Mouse (Mus musculus) hindbrain, embryonic 13.5 days (tissue): ENCODE measurements around the gene Cbln1. TPM values are rescaled to one million over a fixed set of nuclear protein-coding genes. Genes with fewer than 3 reads are reported as not detected.

Source experiments
- ATAC-seq: fragments of 200-750 bp; cut with Nextera tagmentation; 2 replicates; pipeline ENCODE4 v1.8.0; 2017; ENCODE audit warnings: moderate TSS enrichment; ENCODE audit not compliant: low FRiP score
- H3K27ac ChIP-seq: fragments of 300-500 bp; sonication (generic); 2 replicates; pipeline ENCODE4 v1.5.1; 2015; ENCODE audit warnings: inconsistent platforms, mild to moderate bottlenecking, moderate library complexity
- H3K27me3 ChIP-seq: fragments of 300-500 bp; sonication (generic); 2 replicates; pipeline ENCODE4 v1.6.1; 2015; ENCODE audit warnings: mild to moderate bottlenecking, inconsistent platforms
- H3K36me3 ChIP-seq: fragments of 300-500 bp; sonication (generic); 2 replicates; pipeline ENCODE4 v1.6.1; 2015; ENCODE audit warnings: mild to moderate bottlenecking, inconsistent platforms
- H3K4me1 ChIP-seq: fragments of 300-500 bp; sonication (generic); replicated peaks from 2 replicates; pipeline ENCODE4 v1.6.1; 2015; ENCODE audit warnings: inconsistent platforms
- H3K4me2 ChIP-seq: fragments of 300-500 bp; sonication (generic); 2 replicates; pipeline ENCODE4 v1.6.1; 2015; ENCODE audit warnings: inconsistent platforms, mild to moderate bottlenecking, moderate library complexity
- H3K4me3 ChIP-seq: fragments of 300-500 bp; sonication (generic); 2 replicates; pipeline ENCODE4 v1.5.1; 2015; ENCODE audit warnings: mild to moderate bottlenecking, inconsistent platforms
- H3K9ac ChIP-seq: fragments of 300-500 bp; sonication (generic); 2 replicates; pipeline ENCODE4 v1.6.1; 2015; ENCODE audit warnings: mild to moderate bottlenecking, inconsistent platforms
- H3K9me3 ChIP-seq: fragments of 300-500 bp; sonication (generic); 2 replicates; pipeline ENCODE4 v1.6.1; 2016; ENCODE audit warnings: inconsistent platforms
- WGBS: fragments of 180-500 bp; shearing (Covaris S2); methylation state at CpG from one replicate; pipeline ENCODE4 v1.1.7; 2015; 5-methylcytosine and 5-hydroxymethylcytosine counted together
- polyA plus RNA-seq: library from polyadenylated mRNA; unstranded; fragments of >200 nt; fragmentation: Nextera tagmentation; extraction: Ambion mirVana; gene quantifications from 2 replicates; pipeline ENCODE4 v1.2.1, GENCODE M21; 2015

The Cbln1 gene
- polyA plus RNA-seq, 1 experiment from 2014 or later, result 35.3 TPM

DNA sequence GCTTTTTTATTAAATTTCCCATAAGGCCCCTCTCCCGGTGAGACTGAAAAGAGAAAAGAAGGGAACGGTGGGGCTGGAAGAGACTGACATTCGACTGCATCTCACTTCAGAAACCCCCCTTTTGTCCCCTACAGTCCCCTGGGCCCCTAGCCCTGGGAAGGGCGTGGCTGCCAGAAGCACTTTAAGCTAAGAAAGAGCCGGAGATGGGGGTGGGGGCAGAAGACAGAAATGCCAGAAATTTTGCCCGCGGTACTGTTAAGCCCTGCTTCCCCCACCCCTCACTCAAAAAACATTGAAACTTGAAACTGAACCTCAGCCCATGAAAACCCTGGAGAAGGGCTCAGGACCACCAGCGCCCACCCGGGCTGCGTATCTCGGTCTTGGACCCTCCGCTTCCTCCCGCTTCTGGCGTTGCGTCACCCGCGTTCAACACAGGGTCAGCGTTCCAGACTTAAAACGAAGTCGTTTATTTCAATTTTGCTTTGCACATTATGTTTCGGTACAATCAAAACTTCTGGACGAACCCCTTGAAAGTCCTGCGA lies 3.9 kb downstream of the Cbln1 start:
- peaks cover 86% of the 10 kb centered on the region for H3K27me3 ChIP-seq

DNA sequence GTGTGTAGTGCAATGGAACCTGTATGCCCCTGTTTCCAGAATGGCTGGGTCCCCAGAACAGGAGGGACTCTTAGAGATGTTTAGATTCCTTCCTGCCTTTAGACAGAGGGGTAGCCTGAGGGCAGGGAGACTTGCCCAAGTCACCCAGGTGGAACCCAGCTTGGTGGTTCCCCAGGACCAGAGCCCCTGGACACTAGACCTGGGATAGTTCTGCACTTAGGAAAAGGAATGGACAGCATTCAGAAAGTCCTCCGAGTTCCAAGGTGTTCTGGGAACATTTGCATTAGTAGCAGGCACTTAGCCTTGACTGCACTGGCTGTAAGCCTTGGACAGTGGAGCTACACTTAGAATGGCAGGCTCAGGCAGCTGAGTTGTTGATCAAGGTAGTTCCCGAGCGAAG lies 4.5 kb downstream of the Cbln1 start:
- H3K4me3 ChIP-seq, result no peak overlapping the region
- peak overlapping the region; percentile 90 for H3K4me2 ChIP-seq
- H3K9ac ChIP-seq, result peak overlapping the region; percentile 24; the same call in 1 of the 2 replicates
- no peak for ATAC-seq
- H3K27me3 ChIP-seq, result peaks cover 85% of the 10 kb centered on the region
- H3K36me3 ChIP-seq, result no peaks in the 10 kb centered on the region
- 29% methylated on average over 3 of the region's 3 CpGs for WGBS
- peaks cover 49% of the 10 kb centered on the region for H3K4me1 ChIP-seq
- H3K27ac ChIP-seq, result 0 out of 2 replicates have a peak overlapping the region, but pooled peaks have one; percentile 8
- H3K9me3 ChIP-seq, result no peaks in the 10 kb centered on the region

More for the DNA sequence above, 3.9 kb downstream of the Cbln1 start:
- Histone ChIP-seq H3K4me1 (peaks cover 55% of the 10 kb centered on the region), H3K27ac (peak overlapping the region; percentile 55), H3K9ac (peak overlapping the region; percentile 86), H3K9me3 (no peaks in the 10 kb centered on the region), H3K4me2 (peak overlapping the region; percentile 90), H3K4me3 (peak overlapping the region; percentile 66), H3K36me3 (no peaks in the 10 kb centered on the region)
- ATAC-seq, result no peak
- 2% methylated on average over 23 of the region's 23 CpGs for WGBS

DNA sequence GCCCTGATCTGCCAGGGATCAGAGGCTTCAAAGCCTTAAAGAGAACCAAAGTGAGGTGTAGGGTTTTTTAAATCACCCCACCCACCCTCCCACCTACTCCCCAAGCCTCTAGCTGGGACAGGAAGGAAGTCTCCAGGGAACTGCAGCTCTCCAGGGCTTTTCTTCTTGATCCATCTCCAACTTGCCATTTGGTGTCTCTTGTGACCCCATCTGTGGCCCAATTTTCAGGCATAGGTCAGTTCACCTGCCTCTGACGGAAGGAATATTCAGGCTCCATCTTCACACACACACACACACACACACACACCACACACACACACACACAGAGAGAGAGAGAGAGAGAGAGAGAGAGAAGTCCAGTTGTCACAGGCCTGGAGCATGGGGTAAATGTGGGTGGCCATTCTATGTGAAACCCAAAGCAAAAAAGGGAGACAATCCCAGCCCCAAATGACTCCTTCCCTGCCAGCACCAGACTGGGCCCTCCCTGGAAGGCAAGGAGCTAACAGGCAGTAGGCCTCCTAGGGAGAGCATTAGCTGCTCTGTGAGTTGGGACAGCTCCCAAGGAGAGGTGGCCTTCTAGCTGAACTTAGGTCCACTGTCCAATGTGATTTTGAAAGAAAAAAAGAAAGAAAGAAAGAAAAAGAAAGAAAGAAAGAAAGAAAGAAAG lies 5.3 kb downstream of the Cbln1 start:
- Histone ChIP-seq H3K4me2 (no peak overlapping the region), H3K36me3 (no peaks in the 10 kb centered on the region), H3K27ac (no peak overlapping the region), H3K4me1 (peaks cover 47% of the 10 kb centered on the region), H3K4me3 (no peak overlapping the region), H3K27me3 (peaks cover 84% of the 10 kb centered on the region), H3K9ac (no peak overlapping the region), H3K9me3 (no peaks in the 10 kb centered on the region)
- 57% methylated on average over 1 of the region's 1 CpGs for WGBS
- no peak for ATAC-seq

DNA sequence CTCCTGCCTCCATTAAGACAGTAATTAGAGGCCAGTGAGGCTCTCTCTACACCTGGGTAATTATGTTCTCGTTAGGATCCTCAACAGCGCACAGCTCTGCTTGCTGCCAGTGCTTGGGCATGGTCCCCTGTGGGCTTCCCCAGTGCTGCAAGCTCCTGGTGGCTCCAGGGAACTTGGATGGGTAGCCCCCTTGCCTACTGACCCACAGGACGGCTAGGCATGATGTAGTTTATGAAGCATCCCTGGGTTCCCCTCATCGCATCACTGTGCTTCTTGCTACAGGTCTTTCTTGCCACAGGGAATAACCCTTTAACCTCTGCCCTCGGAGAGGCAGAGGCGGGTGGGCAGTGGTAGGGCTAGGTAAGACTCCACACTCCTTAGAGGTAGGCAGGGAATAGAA lies 6.1 kb downstream of the Cbln1 start:
- H3K9ac ChIP-seq, result no peak overlapping the region
- ATAC-seq, result no peak
- peaks cover 47% of the 10 kb centered on the region for H3K4me1 ChIP-seq
- no peak overlapping the region for H3K4me2 ChIP-seq
- H3K27me3 ChIP-seq, result peaks cover 78% of the 10 kb centered on the region
- no peaks in the 10 kb centered on the region for H3K36me3 ChIP-seq
- no peak overlapping the region for H3K27ac ChIP-seq
- WGBS, result 60% methylated on average over 6 of the region's 6 CpGs
- H3K4me3 ChIP-seq, result no peak overlapping the region
- H3K9me3 ChIP-seq, result no peaks in the 10 kb centered on the region

DNA sequence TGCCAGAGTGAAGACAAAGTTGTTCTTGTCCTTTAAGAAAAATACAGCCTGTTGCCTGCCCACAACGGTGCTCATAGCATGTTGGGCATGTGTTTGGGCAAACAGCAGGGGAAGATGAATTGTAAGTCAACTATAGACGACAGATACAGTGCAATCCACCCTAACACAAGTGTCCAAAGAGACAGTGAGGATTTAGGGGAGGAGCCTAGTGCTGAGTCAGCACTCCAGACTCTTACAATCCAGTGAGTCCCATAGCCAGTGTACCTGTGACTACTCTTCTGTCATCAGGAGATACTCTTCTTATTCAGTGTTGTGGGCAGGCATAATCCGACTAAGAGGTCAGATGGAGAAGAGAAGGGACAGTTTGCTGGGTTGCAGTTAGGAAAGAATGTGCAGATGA lies 8.0 kb downstream of the Cbln1 start:
- H3K36me3 ChIP-seq, result no peaks in the 10 kb centered on the region
- WGBS, result 75% methylated on average over 3 of the region's 3 CpGs
- H3K9me3 ChIP-seq, result no peaks in the 10 kb centered on the region
- peaks cover 60% of the 10 kb centered on the region for H3K27me3 ChIP-seq
- no peak overlapping the region for H3K27ac ChIP-seq
- H3K9ac ChIP-seq, result no peak overlapping the region
- H3K4me1 ChIP-seq, result peaks cover 28% of the 10 kb centered on the region
- ATAC-seq, result no peak
- no peak overlapping the region for H3K4me2 ChIP-seq
- no peak overlapping the region for H3K4me3 ChIP-seq

DNA sequence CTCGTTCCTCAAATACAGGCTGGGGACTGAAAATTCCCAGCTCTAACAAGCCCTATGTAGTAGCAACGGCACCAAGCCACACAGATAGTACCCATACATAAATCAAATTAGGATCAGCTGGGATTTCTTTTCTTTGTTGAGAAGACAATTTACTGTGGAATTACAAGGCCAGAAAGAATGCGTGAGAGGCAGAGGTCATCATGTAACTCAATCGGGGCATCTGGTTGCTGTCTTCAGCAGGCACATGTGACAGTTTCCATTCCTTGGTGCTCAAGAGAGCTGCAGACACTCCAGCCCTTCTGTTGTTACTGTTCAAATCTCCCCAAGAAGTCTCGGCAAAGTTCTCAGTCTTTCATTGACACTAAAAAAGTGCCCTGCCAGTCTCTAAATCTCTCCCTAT lies 10.6 kb downstream of the Cbln1 start:
- Histone ChIP-seq H3K27ac (no peak overlapping the region), H3K4me1 (0 out of 2 replicates have a peak, but pooled peaks cover 11% of the 10 kb centered on the region), H3K27me3 (peaks cover 35% of the 10 kb centered on the region), H3K9me3 (no peaks in the 10 kb centered on the region), H3K36me3 (no peaks in the 10 kb centered on the region), H3K4me3 (no peak overlapping the region), H3K4me2 (no peak overlapping the region), H3K9ac (no peak overlapping the region)
- WGBS, result 20% methylated on average over 5 of the region's 5 CpGs
- ATAC-seq, result no peak

DNA sequence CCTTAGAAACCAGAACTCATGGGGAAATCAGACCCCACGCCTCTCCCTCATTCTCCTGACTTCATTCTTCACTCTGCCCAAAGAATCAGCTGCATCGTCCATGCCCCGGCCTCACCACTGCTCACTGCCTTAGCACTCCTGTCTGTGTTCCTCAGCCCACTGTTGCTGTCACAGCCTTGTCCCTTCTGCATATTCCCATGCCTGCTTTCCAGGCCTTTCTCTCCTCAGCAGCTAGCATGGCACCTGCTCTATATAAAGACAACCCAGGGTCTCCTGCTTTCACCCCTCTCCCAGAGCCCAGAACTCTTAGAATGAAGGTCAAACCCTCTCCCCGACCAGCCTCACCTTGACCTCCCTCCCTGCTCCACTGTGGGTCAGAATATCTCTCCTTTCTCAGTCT lies 15.5 kb downstream of the Cbln1 start:
- Histone ChIP-seq H3K27me3 (peaks cover 6% of the 10 kb centered on the region; the same call in 1 of the 2 replicates), H3K4me1 (0 out of 2 replicates have a peak, but pooled peaks cover 7% of the 10 kb centered on the region), H3K36me3 (no peaks in the 10 kb centered on the region), H3K4me3 (no peak overlapping the region), H3K9me3 (no peaks in the 10 kb centered on the region), H3K4me2 (no peak overlapping the region), H3K9ac (no peak overlapping the region), H3K27ac (no peak overlapping the region)
- WGBS, result 77% methylated on average over 4 of the region's 4 CpGs
- no peak for ATAC-seq

DNA sequence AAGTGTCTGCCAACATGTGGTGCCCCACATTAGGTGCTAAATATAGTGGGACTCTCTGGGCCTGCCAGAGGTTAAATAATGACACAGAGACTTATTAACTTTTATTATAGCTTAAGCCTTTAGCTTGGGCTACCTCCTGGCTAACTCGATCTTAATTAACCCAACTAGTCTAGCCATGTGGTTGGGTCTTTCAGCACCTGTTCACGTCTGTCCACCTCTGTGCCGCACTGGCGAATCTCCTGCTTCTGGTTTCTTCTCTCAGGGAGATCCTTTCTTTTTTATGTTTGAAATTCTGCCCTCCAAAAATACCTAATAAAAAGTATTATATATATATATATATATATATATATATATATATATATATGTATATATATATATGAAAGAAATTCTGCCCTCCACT lies 19.6 kb downstream of the Cbln1 start:
- H3K9me3 ChIP-seq, result no peaks in the 10 kb centered on the region
- H3K9ac ChIP-seq, result no peak overlapping the region
- 93% methylated on average over 4 of the region's 4 CpGs for WGBS
- no peak overlapping the region for H3K27ac ChIP-seq
- no peak overlapping the region for H3K4me2 ChIP-seq
- no peak for ATAC-seq
- H3K27me3 ChIP-seq, result peaks cover 12% of the 10 kb centered on the region
- no peaks in the 10 kb centered on the region for H3K36me3 ChIP-seq
- no peak overlapping the region for H3K4me3 ChIP-seq
- H3K4me1 ChIP-seq, result no peaks in the 10 kb centered on the region

DNA sequence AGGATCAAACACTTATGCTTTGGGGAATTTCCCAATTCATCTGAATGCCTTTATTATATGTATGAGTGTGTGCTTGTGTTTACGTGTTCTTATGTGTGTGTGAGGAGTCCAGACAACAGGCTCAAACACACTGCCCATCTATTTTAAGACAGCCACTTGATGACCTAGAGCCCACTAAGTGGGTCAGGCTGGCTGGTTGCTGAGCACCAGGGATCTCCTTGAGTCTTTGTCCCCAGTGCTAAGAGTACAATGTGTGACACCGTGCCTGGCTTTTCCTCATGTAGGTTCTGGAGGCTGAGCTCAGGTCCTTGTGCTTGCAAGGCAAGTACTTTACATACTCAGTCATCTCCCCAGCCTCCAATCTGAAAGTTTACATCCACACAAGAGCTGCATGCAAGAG lies 20.7 kb downstream of the Cbln1 start:
- no peak overlapping the region for H3K4me2 ChIP-seq
- H3K27ac ChIP-seq, result no peak overlapping the region
- peaks cover 12% of the 10 kb centered on the region; the same call in 1 of the 2 replicates for H3K27me3 ChIP-seq
- ATAC-seq, result no peak
- H3K36me3 ChIP-seq, result no peaks in the 10 kb centered on the region
- no peak overlapping the region for H3K4me3 ChIP-seq
- H3K9me3 ChIP-seq, result no peaks in the 10 kb centered on the region
- WGBS, result 81% methylated on average over 2 of the region's 2 CpGs
- H3K9ac ChIP-seq, result no peak overlapping the region
- H3K4me1 ChIP-seq, result no peaks in the 10 kb centered on the region

DNA sequence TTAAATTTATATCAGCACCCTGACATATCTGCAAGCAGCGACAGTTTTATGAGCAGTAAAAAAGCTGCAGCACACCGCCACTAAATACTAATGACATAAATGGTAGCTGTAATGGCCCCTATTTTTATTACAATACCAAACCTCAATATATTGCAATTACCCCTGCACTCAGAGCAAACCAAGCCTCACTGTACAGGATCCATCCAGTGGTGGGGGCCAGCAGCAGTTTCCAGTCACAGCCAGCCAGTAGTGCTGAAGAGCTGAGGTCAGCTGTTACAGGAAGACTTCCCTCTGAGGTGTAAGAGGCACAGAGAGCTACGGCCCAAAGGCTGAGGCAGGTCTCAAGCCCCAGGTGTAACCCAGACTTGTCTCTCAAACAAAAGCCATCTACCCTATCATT lies 37.8 kb downstream of the Cbln1 start:
- H3K27me3 ChIP-seq, result no peaks in the 10 kb centered on the region
- no peak overlapping the region for H3K9ac ChIP-seq
- WGBS, result 73% methylated on average over 3 of the region's 3 CpGs
- H3K27ac ChIP-seq, result no peak overlapping the region
- H3K4me1 ChIP-seq, result 0 out of 2 replicates have a peak, but pooled peaks cover 6% of the 10 kb centered on the region
- no peaks in the 10 kb centered on the region for H3K9me3 ChIP-seq
- no peaks in the 10 kb centered on the region for H3K36me3 ChIP-seq
- H3K4me2 ChIP-seq, result no peak overlapping the region
- no peak for ATAC-seq
- H3K4me3 ChIP-seq, result no peak overlapping the region

DNA sequence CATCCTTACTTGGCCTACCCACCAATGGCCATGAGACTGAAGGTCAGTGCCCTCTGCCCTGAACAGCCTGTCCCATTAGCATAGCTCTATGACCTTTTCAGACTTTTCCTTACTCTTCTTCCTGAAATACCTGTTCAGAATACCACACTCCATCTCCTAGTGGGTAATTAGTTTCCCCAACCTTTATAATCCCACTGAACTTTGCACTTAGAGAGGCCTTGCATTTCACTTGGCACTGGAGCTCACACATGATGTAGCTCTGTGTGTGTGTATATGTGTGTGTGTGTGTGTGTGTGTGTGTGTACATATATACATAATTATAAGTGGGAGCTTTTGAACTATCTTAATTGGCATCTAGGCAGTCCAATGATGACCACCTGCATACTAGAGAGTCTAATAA lies 45.2 kb downstream of the Cbln1 start:
- H3K4me3 ChIP-seq, result no peak overlapping the region
- no peak overlapping the region for H3K27ac ChIP-seq
- no peak for ATAC-seq
- H3K4me2 ChIP-seq, result no peak overlapping the region
- H3K36me3 ChIP-seq, result no peaks in the 10 kb centered on the region
- H3K9ac ChIP-seq, result no peak overlapping the region
- peaks cover 7% of the 10 kb centered on the region for H3K4me1 ChIP-seq
- H3K27me3 ChIP-seq, result no peaks in the 10 kb centered on the region
- no peaks in the 10 kb centered on the region for H3K9me3 ChIP-seq

DNA sequence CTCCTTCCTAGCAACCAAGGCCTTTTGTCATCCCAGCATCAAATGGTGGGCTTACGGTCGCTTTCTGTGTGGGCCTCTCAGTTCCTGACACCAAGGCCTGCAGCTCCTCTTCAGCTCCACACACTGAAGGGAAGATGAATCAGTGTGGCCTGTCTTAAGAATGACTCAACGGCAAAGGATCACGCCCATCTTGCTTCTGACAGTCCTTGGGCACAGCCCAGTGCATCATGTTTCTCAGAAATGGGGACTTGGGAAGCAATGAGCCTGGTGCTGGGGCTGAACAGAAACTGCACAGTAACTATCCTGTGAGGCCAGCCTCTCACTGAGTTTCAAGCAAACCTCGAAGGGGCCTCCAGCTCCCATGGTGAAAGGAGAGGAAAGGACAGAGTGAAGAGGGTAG lies 47.7 kb downstream of the Cbln1 start:
- Histone ChIP-seq H3K36me3 (no peaks in the 10 kb centered on the region), H3K4me2 (no peak overlapping the region), H3K9ac (no peak overlapping the region), H3K27me3 (no peaks in the 10 kb centered on the region), H3K9me3 (no peaks in the 10 kb centered on the region), H3K4me3 (no peak overlapping the region), H3K27ac (no peak overlapping the region), H3K4me1 (peaks cover 7% of the 10 kb centered on the region)
- 70% methylated on average over 5 of the region's 5 CpGs for WGBS
- ATAC-seq, result no peak

DNA sequence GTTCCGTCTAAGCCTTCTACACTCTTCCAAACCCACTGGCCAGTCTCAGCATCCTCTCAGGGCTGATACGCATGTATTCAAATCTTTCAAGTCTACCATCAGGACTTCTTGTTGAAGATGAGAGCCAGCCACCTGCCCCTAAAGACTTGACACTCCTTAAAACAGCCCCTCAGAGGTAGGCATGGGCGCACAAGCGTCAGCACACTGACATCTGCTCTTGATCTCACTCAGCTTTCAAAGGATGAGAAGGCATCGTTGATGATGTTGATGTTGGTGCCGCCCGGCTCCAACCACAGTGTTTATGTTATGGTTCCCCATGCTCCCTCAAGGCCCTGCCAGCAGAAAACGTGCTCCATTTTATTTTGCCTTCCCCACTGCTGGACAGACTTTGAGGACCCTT lies 50.7 kb downstream of the Cbln1 start:
- 85% methylated on average over 8 of the region's 8 CpGs for WGBS
- Histone ChIP-seq H3K27me3 (no peaks in the 10 kb centered on the region), H3K9ac (no peak overlapping the region), H3K4me2 (no peak overlapping the region), H3K4me1 (peaks cover 2% of the 10 kb centered on the region; the same call in 1 of the 2 replicates), H3K27ac (no peak overlapping the region), H3K4me3 (no peak overlapping the region), H3K9me3 (no peaks in the 10 kb centered on the region), H3K36me3 (no peaks in the 10 kb centered on the region)
- ATAC-seq, result no peak
